Mouse (Mus musculus): ENCODE measurements around the gene Olfr91. TPM values are rescaled to one million over a fixed set of nuclear protein-coding genes. Genes with fewer than 3 reads are reported as not detected.

Gene Olfr91
- total RNA-seq, 1 experiment: 0.13 TPM

- in situ Hi-C loops (cut with MboI; ENCODE audit: low sequenced_read_pairs in 2 of 2, unreplicated experiment in 2 of 2): no loop called here
- DNase-seq (ENCODE audit: low read depth, low spot score): no peak
- no peak within 1 kb of the TSS for H3K4me3 ChIP-seq (ENCODE audit: insufficient read depth in 1 of 2, low read depth in 1 of 2, low read length in 2 of 2, poor library complexity in 1 of 2, severe bottlenecking in 1 of 2)
- no peaks in the 10 kb centered on the region; the same call in 1 of the 2 replicates for H3K36me3 ChIP-seq (ENCODE audit: control insufficient read depth, insufficient read depth, low read length, poor library complexity, severe bottlenecking)
- H3K9me3 ChIP-seq (ENCODE audit: control insufficient read depth, insufficient read depth, low read depth, low read length): no peaks in the 10 kb centered on the region
- H3K9ac ChIP-seq (ENCODE audit: insufficient read depth, low read depth, low read length, poor library complexity, severe bottlenecking): no peak within 1 kb of the TSS
- no peak within 1 kb of the TSS for H3K27ac ChIP-seq (ENCODE audit: insufficient read depth, low read depth, low read length, poor library complexity, severe bottlenecking)
- TF ChIP-seq HCFC1 (IDR thresholded peaks at IDR 0.05; ENCODE audit: borderline replicate concordance, insufficient read depth, low read length) (no peak), ZNF384 (IDR thresholded peaks at IDR 0.05; ENCODE audit: low read depth, low read length) (no peak), ZC3H11A (IDR thresholded peaks at IDR 0.05; ENCODE audit: borderline replicate concordance, low read depth, low read length) (no peak), CHD2 (IDR thresholded peaks at IDR 0.05; ENCODE audit: low read depth, low read length) (no peak)
- no peaks in the 10 kb centered on the region for H3K4me1 ChIP-seq (ENCODE audit: control insufficient read depth in 2 of 2, insufficient read depth in 2 of 2, low read length in 2 of 2, poor library complexity in 1 of 2)
Measured at GRCm38 (mm10) chr17:37088399-37088798, 9.7 kb downstream of the Olfr91 start, which contains the start of gene Olfr90. Gene Olfr90, minus strand, starts transcription at chr17:37088499.

DNA sequence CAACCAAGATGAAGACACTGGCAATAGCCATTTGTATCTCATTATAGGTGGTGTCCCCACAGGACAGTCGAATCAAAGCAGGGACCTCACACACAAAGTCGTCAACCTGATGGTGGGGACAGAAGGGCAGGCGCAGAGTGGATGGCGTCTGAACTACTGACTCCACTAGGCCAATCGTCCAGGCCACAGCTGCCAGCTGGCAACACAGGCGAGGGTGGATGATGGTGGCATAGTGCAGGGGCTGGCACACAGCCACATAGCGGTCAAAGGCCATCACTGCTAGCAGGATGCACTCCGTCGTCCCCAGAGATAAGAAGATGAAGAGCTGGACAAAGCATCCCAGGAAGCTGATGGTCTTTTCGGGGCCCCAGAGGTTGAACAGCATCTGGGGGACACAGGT, 12.5 kb downstream of the Olfr91 start:
- no peak for DNase-seq (ENCODE audit: low read depth, low spot score)
- Histone ChIP-seq H3K36me3 (ENCODE audit: control insufficient read depth, insufficient read depth, low read length, poor library complexity, severe bottlenecking) (no peaks in the 10 kb centered on the region; the same call in 1 of the 2 replicates), H3K9ac (ENCODE audit: insufficient read depth, low read depth, low read length, poor library complexity, severe bottlenecking) (no peak overlapping the region), H3K4me3 (ENCODE audit: insufficient read depth in 1 of 2, low read depth in 1 of 2, low read length in 2 of 2, poor library complexity in 1 of 2, severe bottlenecking in 1 of 2) (no peak overlapping the region), H3K4me1 (ENCODE audit: control insufficient read depth in 2 of 2, insufficient read depth in 2 of 2, low read length in 2 of 2, poor library complexity in 1 of 2) (peaks cover 7% of the 10 kb centered on the region in 2 experiments), H3K9me3 (ENCODE audit: control insufficient read depth, insufficient read depth, low read depth, low read length) (no peaks in the 10 kb centered on the region), H3K27ac (ENCODE audit: insufficient read depth, low read depth, low read length, poor library complexity, severe bottlenecking) (no peak overlapping the region)
- in situ Hi-C loops (cut with MboI; ENCODE audit: low sequenced_read_pairs in 2 of 2, unreplicated experiment in 2 of 2): no loop called here
- no peak for TF ChIP-seq HCFC1 (IDR thresholded peaks at IDR 0.05; ENCODE audit: borderline replicate concordance, insufficient read depth, low read length)
- no peak for TF ChIP-seq MAFK (IDR thresholded peaks at IDR 0.05; ENCODE audit: insufficient read depth, low read depth, low read length)
- no peak for TF ChIP-seq CHD2 (IDR thresholded peaks at IDR 0.05; ENCODE audit: low read depth, low read length)
- no peak for TF ChIP-seq ZC3H11A (IDR thresholded peaks at IDR 0.05; ENCODE audit: borderline replicate concordance, low read depth, low read length)
- no peak for TF ChIP-seq ZNF384 (IDR thresholded peaks at IDR 0.05; ENCODE audit: low read depth, low read length)

- H3K9ac ChIP-seq (ENCODE audit: insufficient read depth, low read depth, low read length, poor library complexity, severe bottlenecking): no peak overlapping the region
- in situ Hi-C loops (cut with MboI; ENCODE audit: low sequenced_read_pairs in 2 of 2, unreplicated experiment in 2 of 2): no loop called here
- DNase-seq (ENCODE audit: low read depth, low spot score): no peak
- H3K4me3 ChIP-seq (ENCODE audit: insufficient read depth in 1 of 2, low read depth in 1 of 2, low read length in 2 of 2, poor library complexity in 1 of 2, severe bottlenecking in 1 of 2): no peak overlapping the region
- no peaks in the 10 kb centered on the region; the same call in 1 of the 2 replicates for H3K36me3 ChIP-seq (ENCODE audit: control insufficient read depth, insufficient read depth, low read length, poor library complexity, severe bottlenecking)
- no peak overlapping the region for H3K27ac ChIP-seq (ENCODE audit: insufficient read depth, low read depth, low read length, poor library complexity, severe bottlenecking)
- no peak for TF ChIP-seq MAFK (IDR thresholded peaks at IDR 0.05; ENCODE audit: insufficient read depth, low read depth, low read length)
- no peak for TF ChIP-seq CHD2 (IDR thresholded peaks at IDR 0.05; ENCODE audit: low read depth, low read length)
- no peak for TF ChIP-seq ZNF384 (IDR thresholded peaks at IDR 0.05; ENCODE audit: low read depth, low read length)
- TF ChIP-seq HCFC1 (IDR thresholded peaks at IDR 0.05; ENCODE audit: borderline replicate concordance, insufficient read depth, low read length): no peak
- no peak for TF ChIP-seq ZC3H11A (IDR thresholded peaks at IDR 0.05; ENCODE audit: borderline replicate concordance, low read depth, low read length)
- peaks cover 7 to 10% of the 10 kb centered on the region in 2 experiments for H3K4me1 ChIP-seq (ENCODE audit: control insufficient read depth in 2 of 2, insufficient read depth in 2 of 2, low read length in 2 of 2, poor library complexity in 1 of 2)
- H3K9me3 ChIP-seq (ENCODE audit: control insufficient read depth, insufficient read depth, low read depth, low read length): no peaks in the 10 kb centered on the region
Measured at GRCm38 (mm10) chr17:37084632-37085031, 13.4 kb downstream of the Olfr91 start.

- DNase-seq (ENCODE audit: low read depth, low spot score): peak; percentile 65
- no peak overlapping the region for H3K4me3 ChIP-seq (ENCODE audit: insufficient read depth in 1 of 2, low read depth in 1 of 2, low read length in 2 of 2, poor library complexity in 1 of 2, severe bottlenecking in 1 of 2)
- H3K36me3 ChIP-seq (ENCODE audit: control insufficient read depth, insufficient read depth, low read length, poor library complexity, severe bottlenecking): no peaks in the 10 kb centered on the region; the same call in 1 of the 2 replicates
- no peak overlapping the region for H3K27ac ChIP-seq (ENCODE audit: insufficient read depth, low read depth, low read length, poor library complexity, severe bottlenecking)
- 0 out of 2 replicates have a peak, but pooled peaks have one; percentile 47 for TF ChIP-seq ZC3H11A (IDR thresholded peaks at IDR 0.05; ENCODE audit: borderline replicate concordance, low read depth, low read length)
- no peak for TF ChIP-seq MAFK (IDR thresholded peaks at IDR 0.05; ENCODE audit: insufficient read depth, low read depth, low read length)
- H3K4me1 ChIP-seq (ENCODE audit: control insufficient read depth in 2 of 2, insufficient read depth in 2 of 2, low read length in 2 of 2, poor library complexity in 1 of 2): peaks cover 7 to 16% of the 10 kb centered on the region in 2 experiments
- no peaks in the 10 kb centered on the region for H3K9me3 ChIP-seq (ENCODE audit: control insufficient read depth, insufficient read depth, low read depth, low read length)
- in situ Hi-C loops (cut with MboI; ENCODE audit: low sequenced_read_pairs in 2 of 2, unreplicated experiment in 2 of 2): no loop called here
- H3K9ac ChIP-seq (ENCODE audit: insufficient read depth, low read depth, low read length, poor library complexity, severe bottlenecking): no peak overlapping the region
Measured at GRCm38 (mm10) chr17:37083327-37083726, 14.8 kb downstream of the Olfr91 start.

GRCm38 (mm10) chr17:37081659-37082058, 16.4 kb downstream of the Olfr91 start:
- TF ChIP-seq ZNF384 (IDR thresholded peaks at IDR 0.05; ENCODE audit: low read depth, low read length) (no peak), CHD2 (IDR thresholded peaks at IDR 0.05; ENCODE audit: low read depth, low read length) (no peak), HCFC1 (IDR thresholded peaks at IDR 0.05; ENCODE audit: borderline replicate concordance, insufficient read depth, low read length) (no peak), MAFK (IDR thresholded peaks at IDR 0.05; ENCODE audit: insufficient read depth, low read depth, low read length) (no peak), ZC3H11A (IDR thresholded peaks at IDR 0.05; ENCODE audit: borderline replicate concordance, low read depth, low read length) (no peak)
- H3K36me3 ChIP-seq (ENCODE audit: control insufficient read depth, insufficient read depth, low read length, poor library complexity, severe bottlenecking): peaks cover 4% of the 10 kb centered on the region
- H3K4me3 ChIP-seq (ENCODE audit: insufficient read depth in 1 of 2, low read depth in 1 of 2, low read length in 2 of 2, poor library complexity in 1 of 2, severe bottlenecking in 1 of 2): no peak overlapping the region
- in situ Hi-C loops (cut with MboI; ENCODE audit: low sequenced_read_pairs in 2 of 2, unreplicated experiment in 2 of 2): no loop called here
- peak overlapping the region; percentile 97; the same call in 1 of the 2 replicates for H3K27ac ChIP-seq (ENCODE audit: insufficient read depth, low read depth, low read length, poor library complexity, severe bottlenecking)
- H3K9ac ChIP-seq (ENCODE audit: insufficient read depth, low read depth, low read length, poor library complexity, severe bottlenecking): peak overlapping the region; percentile 11; the same call in 1 of the 2 replicates
- peaks cover 11 to 22% of the 10 kb centered on the region in 2 experiments for H3K4me1 ChIP-seq (ENCODE audit: control insufficient read depth in 2 of 2, insufficient read depth in 2 of 2, low read length in 2 of 2, poor library complexity in 1 of 2)
- DNase-seq (ENCODE audit: low read depth, low spot score): no peak
- H3K9me3 ChIP-seq (ENCODE audit: control insufficient read depth, insufficient read depth, low read depth, low read length): no peaks in the 10 kb centered on the region

Measured in ES-E14 (cell line).